Mouse (Mus musculus) gastrocnemius, postnatal 10 days (tissue): ENCODE results near the gene Armt1. TPM values are rescaled to one million over a fixed set of nuclear protein-coding genes. Genes with fewer than 3 reads are reported as not detected.

Experiments
- DNase-seq: peaks from one replicate; pipeline ENCODE4 v3.0.0; 2021; ENCODE audit warnings: mixed read lengths
- long read RNA-seq, 2 experiments: library from polyadenylated mRNA; stranded (forward); transcript quantifications; one replicate each; pipeline ENCODE4 v2.0.0; 2021
- total RNA-seq, 2 experiments: library from RNA; stranded (reverse); gene quantifications; 2 replicates each; pipeline ENCODE4 v1.2.3; 2021

Armt1 gene
- total RNA-seq = 10 to 100 TPM; 10.4 to 11.0 TPM
- long read RNA-seq, experiment 1, full-length matches to known transcripts = 12 of 15 reads
- long read RNA-seq, experiment 1, partial matches to known transcripts = 1 of 15 reads
- long read RNA-seq, experiment 1, other reads (novel, unspliced or antisense) = 2 of 15 reads
- long read RNA-seq, experiment 2, full-length matches to known transcripts = 17 of 17 reads
- long read RNA-seq, experiment 2, partial matches to known transcripts = 0 of 17 reads
- long read RNA-seq, experiment 2, other reads (novel, unspliced or antisense) = 0 of 17 reads

DNA sequence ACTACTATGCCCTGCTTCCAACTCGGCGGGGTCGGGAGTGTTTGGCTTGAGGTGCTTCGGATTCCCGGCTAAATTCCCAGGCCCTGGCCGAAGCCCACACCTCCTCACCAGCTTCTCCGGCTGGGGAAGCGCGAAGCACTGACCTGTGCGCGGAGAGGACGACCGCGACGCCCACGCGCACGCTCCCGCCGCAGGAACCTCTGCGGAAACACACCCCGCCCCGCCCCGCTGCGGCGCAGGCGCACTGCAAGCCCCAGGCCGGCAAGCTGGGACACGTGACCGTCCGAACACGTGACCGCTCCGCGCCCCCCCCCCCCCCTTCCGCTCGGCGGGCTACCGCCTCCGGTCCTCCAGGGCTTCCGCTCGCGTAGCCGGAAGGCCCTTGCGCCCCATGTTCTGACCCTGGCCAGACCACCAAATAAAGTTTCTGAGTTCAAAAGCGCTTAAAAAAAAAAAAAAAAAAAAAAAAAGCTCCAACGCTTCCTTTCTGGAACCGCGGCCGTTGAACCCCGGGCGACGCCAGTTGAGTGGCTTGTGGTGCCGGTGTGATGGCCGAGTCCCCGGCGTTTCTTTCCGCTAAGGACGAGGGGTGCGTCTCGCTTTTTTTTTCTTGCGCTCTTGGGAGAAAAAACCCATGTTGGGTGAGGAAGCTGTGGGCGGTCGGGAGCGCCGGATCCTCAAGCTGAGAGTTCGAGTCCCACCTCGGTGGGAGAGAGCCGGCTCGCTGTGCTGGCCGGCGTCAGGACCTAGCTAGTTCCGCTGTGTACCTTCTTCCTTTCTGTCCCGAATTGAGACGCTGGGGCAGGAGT lies at the start of gene Armt1, which contains the start of gene Rmnd1:
Armt1 (plus strand) TSS at position 345 of the 809 bp plus-strand sequence.
Rmnd1 (minus strand) TSS at position 266 of the 809 bp plus-strand sequence.
- peak; percentile 98 for DNase-seq

DNA sequence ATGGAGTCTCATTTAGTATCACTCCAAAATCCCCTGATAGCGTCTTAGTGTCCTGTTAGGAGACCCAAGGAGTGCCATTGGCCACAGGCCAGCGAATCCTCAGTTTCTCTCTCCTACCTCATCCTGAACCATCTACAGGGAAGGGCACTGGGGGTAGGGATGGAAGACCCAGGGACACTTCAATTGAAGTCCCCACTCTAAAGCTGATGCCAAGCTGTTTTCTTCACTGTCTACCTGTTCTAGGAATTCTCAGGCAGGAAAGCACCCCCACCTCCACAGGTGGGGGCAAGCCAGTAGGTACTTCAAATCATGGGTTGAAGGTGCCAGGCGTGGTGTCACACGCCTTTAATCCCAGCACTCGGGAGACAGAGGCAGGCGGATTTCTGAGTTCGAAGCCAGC lies 48.0 kb upstream of the Armt1 start:
- no peak for DNase-seq

DNA sequence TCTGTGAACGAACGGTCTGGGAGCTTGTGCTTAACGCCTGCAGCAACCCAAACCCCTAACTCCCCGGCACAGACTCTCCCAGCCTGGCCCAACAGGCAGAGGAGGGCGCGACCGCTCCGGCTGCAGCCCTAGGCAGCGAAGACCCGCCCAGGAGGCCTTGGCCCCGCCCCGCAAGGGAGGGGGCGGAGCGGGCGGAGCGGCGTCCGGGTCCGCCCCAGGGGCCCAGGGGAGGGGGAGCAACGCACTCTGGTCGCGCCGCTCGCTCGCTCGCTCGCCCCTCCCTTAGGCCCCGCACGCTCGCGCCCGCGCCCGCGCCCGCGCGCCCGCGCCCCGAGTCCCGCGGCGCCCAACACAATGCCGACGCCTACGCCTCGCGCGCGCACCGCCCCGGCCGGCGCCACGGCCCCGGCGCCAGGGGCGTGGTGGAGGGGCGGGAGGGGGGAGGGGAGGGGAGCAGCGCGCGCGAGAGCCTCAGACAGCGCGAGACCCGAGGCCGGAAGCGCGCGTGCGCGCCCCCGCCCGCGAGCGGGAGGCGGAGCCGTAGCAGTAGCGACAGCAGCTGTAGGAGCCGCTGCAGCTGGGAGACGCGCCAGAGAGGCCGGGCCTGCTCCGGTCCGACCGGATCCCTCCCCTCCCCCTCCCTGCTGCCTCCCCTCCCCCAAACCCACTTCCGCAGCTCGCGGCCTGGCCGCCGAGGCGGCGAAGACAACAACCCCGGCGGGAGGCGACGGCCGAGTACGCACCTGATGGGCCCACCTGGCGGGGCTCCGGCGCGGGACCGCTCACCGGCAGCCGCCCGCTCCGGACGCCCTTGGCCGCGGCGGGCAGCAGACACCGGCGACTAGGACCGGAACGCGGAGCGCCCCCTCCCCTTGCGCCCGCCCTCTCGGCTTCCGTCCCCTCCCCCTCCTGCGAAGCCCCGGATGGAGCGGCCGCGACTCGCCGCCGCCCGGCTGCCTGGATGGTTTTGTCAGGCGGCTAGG lies 45.4 kb upstream of the Armt1 start:
- DNase-seq = peak; percentile 97

DNA sequence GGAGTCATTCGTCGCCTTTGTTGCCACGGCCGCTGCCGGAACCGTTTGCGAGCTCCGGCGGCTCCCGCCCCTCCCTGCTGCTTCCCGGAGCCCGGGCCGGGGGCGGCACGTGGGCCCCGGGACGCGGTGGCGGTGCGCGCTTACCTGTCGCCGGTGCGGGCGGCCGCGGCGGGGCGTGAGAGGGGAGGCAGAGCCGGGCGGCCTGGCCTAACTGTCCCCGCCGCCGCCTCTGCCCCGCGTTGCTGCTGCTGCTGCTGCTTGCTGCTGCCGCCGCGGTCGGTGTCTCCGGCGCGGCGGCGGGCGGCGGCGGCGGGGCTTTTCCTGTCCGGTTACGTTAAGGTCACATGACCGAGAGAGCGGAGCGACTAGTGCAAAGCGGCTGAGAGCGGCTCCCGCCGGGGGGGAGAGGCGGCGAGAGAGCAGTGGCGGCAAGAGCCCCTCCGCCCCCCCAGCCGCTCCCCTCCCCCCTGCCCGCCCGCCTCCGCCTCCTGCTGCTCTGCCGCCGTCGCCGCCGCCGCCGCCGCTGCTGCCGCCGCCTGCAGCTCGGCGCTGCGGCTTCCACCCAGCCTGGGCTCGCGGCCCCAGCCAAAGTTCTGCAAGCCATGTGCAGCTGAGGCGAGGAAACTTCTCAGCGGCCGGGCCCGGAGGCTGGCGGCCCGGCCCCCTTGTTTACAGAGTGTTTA lies 44.4 kb upstream of the Armt1 start, which contains the start of gene Zbtb2:
Zbtb2 (minus strand) TSS at position 408 of the 683 bp plus-strand sequence.
- peak; percentile 69 for DNase-seq

DNA sequence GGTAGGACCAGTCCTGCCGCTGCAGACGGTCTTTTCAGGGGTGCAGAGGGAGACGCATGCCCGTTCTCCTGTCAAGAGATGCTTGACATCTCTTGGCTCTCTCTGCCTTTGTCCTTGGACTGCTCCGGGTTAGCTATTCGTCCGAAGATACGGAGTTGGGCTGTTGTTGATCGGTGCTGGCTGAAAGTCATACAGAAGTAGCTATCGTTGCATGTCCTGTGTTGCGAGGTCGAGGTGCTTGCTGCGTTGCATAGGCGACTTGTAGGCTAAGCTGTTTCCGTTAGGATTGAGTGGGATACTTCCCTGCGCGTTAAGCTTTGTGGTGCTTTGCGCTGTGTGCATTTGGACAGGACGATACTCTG lies 43.9 kb upstream of the Armt1 start:
- DNase-seq = no peak

DNA sequence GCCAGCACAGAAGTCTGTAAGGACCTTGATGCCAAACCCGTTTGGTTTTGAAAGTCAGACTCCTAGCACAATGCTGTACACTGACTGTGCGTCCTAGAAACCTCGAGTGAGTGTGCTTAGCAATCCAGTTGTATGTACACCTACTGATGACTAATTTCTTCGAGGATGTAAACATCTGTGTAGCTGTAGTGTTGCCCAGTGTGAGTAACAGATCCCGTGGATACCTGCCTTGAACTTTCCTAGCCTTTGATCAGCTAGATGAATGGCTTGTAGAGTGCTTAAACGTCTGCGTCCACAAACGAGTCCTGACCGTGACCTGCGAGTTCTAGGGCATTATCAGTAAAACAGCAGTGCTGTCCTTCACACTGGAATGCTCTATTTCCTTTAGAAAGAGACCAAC lies 43.2 kb upstream of the Armt1 start:
- DNase-seq = no peak

DNA sequence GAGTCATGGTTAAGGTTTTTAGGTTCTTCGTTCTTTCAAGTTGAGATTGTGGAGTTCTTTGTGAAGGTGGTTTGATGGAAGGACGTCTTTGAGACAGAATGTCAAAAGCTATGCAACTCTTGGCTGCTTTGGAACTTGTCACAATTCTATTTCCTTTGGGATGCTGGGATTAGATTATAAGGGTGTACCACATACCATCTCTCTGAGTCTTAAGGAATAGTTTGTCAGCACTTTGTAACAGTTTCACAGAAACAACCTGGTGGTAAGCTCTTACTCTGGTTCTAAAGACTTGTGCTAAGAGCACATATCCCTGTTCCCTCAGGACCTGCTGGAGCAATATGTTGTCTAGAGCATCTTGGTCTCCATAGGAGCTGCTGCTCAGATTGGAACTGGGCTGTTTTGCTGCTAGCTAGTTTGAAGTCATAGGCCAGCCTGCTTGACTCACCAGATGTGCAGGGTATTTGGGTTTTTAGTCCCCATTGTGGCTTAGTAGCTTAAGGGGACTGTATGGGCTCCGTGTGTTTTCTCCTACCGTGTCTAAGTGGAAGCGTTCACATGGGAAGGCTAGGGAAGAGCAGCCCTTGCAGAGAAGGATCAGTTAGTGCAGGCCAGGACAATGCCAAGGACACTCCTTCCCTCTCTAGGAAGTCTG lies 42.7 kb upstream of the Armt1 start:
- DNase-seq = no peak

DNA sequence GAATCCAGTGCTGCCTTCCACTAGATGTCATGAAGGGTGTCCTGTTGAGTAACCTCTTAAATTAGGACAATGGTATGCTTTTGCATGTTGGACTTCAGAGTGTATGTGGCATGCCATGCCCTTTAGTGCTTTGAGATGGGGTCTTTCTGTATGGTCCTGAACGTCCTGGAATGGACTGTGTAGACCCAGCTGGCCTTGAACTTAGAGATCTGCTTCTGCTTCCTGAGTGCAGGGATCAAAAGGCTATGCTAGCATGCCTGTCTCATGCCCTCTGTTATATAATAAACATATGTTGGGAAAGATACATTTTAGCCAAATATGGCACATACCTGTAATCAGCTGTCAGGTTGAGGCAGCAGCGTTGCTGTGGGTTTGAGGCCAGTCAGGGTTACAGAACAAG lies 41.7 kb upstream of the Armt1 start:
- no peak for DNase-seq

DNA sequence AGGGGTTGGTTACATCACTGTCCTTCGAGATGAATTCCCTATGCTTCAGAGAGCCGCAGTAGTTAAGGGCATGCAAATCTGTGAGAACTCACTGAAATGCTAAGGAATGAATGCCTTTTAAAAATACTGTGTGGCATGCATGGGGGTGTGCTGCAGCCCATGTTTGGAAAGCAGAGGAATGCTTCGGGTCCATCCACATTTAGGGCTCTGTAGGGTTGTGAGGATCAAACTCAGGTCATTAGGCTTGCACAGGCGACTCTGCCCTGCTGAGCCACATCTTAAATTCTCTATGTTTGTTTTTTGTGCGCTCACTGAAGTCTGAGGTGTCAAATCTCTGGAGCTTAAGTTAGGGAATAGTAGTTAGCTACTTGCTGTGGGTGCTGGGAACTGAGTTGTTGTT lies 41.2 kb upstream of the Armt1 start:
- DNase-seq = no peak

DNA sequence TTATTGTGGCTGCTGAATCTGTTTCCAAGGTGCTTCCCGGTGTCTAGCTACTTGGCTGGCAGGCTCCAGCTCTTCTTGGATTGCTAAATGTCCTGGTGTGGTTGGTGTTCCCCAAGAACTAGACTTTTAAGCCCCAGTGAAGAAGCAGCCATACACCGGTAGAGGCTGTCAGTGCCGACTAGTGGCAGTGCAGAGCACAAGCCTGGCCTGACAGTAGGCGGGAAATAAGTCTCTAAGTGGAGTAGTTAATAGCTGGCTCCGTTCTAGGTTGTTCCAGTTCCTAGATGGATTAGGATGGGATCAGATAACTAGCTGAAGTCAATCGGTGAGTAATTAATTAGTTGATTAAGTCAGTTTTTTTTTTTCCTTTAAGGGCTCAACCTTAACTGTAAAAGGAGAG lies 40.4 kb upstream of the Armt1 start:
- DNase-seq = no peak

DNA sequence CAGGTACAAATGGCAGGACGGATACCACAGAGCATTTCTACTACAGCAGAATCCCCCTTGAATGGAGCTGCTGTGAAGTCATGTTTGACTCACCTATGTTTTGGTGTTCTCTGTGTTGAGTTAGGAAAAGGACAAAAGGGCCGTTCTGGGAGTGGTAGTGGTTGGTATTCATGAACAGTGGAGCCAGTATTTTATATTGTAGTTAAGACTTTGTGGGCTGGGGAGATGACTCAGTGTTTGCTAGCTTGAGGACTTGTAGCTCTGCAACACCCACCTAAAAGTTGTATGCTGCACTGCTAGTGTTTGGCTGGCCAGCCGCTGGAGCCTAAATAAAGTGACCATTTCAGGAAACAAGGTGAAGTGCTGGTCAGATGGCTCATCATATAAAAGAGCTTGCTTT lies 36.9 kb upstream of the Armt1 start:
- no peak for DNase-seq

DNA sequence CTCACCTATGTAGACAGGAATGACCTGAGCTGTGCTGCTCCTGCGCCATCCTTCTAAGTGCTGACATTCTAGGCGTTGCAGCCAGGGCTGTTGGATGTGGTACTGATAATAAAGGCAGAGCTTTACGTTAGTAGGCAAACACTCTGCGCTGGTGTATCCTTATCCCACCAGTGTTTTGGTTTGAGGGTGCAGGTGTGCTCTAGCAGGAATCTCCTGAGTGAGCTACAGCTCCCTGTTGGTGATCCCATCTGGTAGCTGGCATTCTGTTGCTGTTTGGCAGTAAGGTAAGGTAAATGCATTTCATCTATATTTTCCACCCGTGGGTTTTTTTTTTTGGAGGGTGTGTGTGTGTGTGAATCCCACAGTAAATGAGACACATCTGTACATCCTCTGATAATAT lies 34.2 kb upstream of the Armt1 start:
- DNase-seq = no peak

DNA sequence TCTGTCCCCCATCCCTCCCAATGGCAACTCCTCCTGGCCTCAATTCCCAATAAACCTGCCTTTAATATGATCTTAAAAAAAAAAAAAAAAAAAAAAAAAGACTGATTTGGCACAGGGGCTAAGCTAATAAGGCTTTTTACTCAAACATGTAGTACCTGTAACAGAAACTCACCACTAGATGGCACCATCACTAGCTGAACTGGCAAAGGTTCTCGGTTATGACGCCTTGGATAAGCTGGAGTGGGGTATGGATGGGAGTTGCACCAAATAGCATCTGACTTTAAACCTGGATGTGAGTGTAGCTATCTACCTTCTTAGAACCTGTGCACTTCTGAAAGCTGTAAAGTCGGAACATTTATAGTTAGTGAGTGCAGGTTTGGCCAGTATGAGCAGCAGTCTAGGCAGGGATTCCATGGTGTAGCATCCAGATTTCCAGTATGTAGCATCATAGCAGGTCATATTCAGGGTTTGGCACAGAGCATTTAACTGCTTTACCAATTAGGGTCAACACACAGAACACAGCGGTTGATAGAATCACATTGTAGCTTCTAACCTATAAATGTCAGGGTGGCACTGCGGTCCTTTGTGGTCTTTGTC lies 27.3 kb upstream of the Armt1 start:
- DNase-seq = no peak

DNA sequence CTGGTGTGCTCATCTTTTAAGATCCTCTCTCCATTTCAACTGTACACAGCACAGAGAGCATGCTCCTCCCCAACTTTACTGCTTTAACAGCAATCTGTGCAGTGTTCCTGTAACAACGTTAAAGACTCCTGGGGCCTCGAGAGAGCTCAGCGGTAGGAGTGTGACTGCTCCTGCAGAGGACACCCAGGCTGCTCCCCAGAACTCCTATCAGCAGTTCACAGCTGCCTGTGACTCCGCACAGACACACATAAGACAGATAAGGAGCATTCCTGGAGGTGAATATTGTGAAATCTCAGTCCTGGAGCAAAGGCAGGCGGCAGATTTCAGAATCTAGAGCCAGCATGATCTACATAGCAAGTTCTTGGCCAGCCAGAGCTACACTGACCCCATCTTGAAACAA lies 26.8 kb upstream of the Armt1 start:
- DNase-seq = no peak

DNA sequence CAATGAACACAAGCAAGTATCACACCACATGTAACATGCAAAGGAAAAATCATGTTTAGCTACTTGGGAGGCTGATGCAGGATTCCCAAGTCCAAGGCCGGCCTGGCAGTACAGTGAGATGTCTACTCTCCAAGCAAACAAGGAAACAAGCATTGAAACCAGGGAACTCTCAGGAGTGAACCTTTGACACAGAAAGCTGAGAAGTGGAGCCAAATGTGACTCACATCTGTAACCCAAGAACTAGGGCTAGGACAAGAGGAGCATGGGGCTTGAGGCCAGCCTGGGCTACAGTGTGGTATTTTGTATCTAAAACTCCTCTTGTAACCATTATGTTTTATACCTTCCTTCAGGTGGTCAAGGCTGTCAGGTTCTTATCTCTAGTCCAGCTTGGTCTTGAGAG lies 25.1 kb upstream of the Armt1 start:
- DNase-seq = no peak

DNA sequence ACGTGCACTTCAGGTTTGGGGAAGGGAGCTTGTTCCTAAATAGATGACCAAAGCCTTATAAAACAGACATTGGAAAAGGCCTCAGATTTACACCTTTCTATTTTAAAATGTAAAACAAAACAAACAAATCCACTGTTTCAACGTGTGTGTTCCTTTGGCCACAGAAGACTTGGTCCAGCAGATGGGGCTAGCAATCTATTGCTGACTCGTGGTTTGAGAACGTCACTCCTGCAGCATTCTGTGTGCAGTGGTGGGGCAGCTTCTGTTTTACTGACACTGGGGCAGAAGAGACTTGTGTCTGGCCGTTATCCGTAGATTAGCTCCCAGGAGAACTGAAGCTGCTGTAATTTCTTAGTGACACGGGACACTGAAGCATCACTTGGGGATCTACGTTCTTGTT lies 7.0 kb upstream of the Armt1 start:
- no peak for DNase-seq

DNA sequence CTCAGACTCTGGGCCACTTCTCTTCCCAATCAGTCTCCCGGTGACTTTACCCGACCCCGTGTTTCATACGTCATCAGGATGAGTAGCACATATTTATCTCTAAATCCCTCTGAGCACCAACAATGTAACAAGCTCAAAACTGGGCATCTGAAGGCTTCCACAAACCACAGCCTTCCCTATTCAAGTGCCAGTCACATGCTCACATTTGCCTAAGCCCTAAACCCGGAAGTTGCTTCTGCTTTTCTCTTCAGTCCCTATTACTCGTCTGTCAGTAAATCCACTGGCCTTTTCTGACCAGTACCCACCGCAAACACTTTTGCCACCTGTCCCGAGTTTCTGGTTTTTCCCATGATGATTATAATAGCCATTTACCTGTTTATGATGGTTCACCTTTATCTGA lies 1.9 kb upstream of the Armt1 start:
- DNase-seq = no peak

DNA sequence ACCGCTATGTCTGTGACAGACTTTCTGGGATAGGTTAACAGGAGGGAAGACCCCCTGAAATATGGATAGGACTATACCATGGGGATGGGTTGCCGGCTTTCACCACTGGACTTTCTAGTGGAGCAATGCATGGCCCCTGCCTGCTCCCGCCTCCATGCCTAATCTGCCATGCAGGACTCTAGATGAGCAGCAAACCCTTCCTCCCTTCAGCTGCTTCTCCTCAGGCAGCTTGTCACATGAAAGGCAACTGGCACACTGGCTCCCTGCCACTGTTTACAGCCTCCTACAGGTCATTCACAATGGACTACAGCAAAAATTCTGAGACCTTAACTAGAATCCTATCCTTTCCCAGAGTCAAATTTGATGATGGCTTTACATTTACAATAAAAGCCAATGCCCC lies 1.4 kb upstream of the Armt1 start:
- DNase-seq = peak; percentile 34

DNA sequence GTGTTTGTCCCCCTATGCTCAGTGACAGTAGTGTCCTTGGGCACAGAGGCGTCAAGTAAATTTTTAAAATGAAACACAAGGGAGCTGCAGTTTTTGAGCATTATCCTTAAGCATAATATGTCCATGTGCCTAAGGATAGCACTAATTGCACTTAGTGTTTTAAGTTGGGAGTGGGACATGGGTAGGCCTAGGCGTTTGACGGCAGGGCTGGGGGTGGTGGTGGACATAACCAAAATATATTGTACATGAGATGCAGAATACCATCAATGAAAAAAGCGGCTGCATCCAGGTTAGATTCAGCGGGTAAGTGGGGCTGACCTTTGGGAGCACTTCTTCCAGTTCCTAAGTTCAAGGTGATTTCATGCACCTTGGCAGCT lies 533 bp upstream of the Armt1 start:
- no peak for DNase-seq

DNA sequence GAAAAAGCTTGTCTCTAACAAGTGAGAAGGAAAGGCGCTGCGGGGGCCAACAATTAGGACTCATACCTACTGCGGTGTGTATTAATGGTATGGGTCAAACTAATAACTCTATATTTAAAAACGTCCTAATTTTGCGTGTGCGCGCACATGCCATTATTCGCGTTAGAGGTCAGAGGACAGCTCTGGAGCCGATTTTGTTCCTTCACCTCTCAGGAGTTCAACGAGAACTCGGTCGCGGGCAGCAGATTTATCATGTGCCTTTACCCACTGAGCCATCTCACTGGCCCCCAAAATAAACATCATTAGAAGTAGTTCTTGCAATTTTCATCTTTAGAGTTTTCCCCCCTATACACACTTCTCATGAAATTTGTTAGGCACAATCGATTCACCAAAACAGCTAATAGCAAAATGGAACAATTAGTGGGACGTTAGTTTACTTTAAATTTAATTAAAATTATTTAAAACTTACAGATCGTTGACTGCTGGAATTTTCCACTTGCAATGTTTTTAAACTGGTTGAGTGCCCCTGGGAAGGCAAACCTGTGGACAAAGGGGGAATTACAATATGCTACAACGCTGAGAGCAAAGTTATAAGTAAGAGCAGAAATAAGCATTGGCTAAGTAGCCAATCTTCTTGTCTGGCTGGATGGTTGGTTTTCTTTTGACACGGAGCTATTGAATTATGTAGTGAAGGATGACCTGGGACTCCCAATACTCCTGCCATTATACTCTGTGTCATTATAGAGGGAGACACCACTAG lies 909 bp downstream of the Armt1 start:
- no peak for DNase-seq
